Mouse (Mus musculus): ENCODE data around the gene Bcl3.

Gene Bcl3

DNA sequence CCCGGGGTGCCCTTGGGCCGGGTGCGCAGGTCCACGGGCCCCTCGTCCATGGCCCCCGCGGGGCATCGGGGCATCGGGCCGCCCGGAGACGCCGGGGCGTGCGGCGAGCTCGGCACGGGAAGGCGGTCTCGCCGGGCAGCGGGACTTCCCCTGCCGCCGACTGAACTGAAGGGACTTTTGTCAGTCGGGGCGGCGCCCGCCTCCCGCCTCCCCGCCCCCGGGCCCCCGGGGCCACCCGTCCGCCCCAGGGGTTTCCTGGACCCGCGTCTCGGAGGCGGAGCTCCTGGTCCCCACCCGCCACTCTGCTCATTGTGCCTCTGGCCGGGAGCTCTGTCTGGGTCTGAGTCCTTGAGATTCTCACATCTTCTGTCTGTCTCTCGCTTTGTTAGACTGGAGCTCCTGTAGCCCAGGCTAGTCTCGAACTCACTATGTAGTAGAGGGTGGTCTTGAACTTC lies at the start of gene Bcl3:
Gene Bcl3, minus strand, starts transcription at position 167 of the 455 bp plus-strand sequence.
- ATAC-seq (ENCODE audit: insufficient number of reproducible peaks, low FRiP score, low TSS enrichment) = no peak

DNA sequence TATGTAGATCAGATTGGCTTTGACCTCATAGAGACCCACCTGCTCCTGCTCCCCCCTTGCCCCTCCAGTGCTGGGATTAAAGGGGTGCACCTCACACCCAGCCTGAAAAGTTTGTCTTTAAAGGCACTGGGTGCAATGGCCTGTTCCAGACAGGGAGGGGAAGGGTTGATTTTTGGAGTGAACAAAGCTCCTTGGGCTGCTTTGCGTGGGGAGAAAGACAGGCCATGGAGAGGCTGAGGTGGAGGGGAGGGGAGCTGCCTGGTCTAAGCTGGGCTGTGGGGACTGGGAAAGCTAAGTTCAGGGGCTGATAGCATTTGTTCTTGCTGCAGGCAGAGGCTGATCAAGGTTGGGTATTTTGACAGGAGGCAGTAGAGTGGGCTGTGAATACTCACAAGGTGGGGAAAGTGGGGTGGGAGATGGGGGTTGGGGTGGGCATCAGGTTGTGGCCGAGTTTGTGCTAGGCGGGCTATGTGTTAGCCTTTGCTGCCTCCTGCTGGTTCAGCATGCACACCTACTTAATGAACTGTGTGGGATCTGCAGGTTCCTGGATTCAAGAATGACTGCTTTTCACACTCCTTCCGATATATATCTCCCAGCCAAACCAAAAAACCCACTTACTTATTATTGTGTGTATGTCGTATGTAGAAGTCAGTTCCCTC lies 49.5 kb upstream of the Bcl3 start:
- no peak for ATAC-seq (ENCODE audit: insufficient number of reproducible peaks, low FRiP score, low TSS enrichment)

DNA sequence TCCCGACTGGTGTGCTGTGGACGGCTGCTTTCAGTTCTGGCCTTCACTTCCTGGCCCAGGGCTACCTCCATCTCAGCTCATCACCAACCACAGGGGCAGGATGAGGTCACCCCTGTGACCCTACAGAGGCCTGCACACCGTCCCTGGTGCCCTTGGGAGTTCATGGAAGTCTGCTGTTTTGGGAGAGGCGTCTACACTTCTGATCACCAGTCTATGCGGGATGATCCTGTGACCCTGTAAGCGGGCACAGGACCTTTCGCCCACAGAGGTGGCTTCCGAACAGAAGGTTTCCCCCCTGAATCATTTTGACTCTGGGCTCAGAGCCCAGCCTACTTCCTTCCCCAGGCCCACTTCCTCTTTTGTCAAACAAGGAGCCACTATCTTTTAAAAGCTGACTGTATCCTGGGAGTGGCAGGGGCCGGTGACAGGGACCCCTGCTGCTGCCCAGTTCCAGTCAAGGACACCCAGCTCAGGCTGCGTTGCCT lies 48.6 kb upstream of the Bcl3 start:
- no peak for ATAC-seq (ENCODE audit: insufficient number of reproducible peaks, low FRiP score, low TSS enrichment)

DNA sequence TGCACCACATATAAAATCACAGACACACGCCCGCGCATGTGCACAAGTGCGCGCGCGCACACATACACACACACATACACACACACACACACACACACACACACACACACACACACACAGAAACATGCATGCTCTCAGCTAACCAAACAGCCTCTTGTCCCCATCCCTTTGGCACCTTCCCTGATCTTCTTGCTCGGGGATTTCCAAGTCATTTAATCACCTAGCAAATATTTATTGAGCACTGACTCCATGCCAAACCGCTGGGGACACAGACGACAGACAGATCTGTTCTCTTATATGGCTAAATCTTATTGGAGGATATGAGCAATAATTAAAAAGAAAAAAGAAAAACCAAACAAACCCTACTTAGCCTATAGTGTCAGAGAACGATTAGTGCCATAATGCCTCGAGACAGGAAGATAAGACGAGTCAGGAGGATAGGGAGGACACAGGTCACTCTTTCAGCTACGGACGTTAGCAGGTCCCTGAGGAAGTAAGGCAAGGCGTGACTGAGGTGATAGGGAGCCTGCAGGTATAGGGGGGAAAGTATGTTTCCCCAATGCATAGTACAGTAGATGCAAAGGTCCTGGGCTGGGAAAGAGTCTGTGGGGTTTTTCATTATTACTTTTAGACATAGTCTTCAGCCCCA lies 45.3 kb upstream of the Bcl3 start:
- no peak for ATAC-seq (ENCODE audit: insufficient number of reproducible peaks, low FRiP score, low TSS enrichment)

DNA sequence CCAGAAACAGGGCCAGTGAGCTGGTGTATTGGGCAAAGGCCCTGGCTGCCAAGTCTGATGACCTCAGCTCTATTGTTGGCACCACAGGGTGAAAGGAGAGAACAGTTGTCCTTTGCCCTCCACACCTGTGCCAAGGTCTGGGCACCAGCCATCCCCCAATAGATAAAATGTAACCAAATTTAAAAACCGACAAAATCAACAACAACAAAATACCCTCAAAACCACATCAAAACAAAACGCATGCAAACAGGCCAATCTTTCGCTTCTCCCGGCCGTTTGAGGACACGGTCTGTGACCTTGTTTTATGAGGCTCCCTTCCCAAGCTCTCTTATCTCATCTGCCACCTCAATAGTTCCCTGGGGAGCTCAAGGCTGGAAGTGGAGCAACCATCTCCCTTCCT lies 43.9 kb upstream of the Bcl3 start:
- ATAC-seq (ENCODE audit: insufficient number of reproducible peaks, low FRiP score, low TSS enrichment) = no peak

DNA sequence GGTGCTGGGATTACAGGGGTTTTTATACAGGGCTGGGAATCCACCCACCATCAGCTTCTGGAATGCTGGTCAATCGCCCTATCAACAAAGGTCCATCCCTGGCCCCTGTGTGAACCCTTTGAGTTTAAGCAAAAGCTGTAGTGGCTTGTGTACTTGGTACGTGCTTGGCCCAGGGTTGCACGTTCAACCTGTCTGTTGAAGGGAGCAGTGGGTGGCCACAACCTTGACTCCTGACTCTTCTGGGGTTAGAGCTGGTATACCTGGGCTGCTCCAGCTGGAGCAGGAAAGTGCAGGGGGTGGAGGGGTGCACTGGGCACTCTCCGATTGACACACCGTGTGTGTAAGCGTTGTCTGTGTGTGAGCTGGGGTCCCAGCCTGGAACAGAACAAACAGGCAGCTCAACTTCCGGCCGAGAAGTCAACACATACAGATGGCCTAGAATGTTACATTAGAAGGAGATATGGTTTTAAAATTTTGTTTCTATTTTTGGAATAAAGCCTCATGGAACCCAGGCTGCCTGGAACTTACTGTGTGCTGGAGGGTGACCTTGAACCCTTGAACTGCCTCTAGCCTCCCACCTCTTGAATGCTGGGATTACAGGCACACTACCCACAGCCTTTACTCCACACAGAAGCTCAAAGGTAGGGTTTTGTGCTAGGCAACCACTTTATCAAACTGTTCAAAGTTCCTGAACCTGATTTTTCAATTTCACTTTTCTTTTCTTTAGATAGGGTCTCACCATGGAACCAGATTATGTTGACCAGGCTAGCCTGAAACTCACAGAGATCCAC lies 42.9 kb upstream of the Bcl3 start:
- no peak for ATAC-seq (ENCODE audit: insufficient number of reproducible peaks, low FRiP score, low TSS enrichment)

DNA sequence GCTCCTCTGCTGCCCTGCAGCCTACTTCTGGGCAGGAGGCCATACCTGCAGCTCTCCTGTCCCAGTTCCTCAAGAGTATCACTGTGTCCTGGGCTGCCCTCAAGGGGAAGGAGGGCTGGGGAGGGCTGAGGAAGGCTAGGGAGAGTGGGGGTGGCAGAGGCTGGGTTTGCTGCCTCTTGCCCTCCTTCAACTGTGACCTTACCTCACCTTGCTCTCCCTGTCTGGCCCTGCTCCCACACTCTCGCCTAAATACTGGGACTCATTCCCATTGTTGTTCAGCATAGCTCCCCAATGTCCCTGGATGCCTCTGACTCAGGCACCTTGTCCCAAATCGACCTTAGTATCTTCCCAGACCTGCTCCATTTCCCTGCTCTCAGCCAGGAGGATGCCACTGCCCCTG lies 41.7 kb upstream of the Bcl3 start:
- ATAC-seq (ENCODE audit: insufficient number of reproducible peaks, low FRiP score, low TSS enrichment) = peak; percentile 40; the same call in 1 of the 2 replicates

DNA sequence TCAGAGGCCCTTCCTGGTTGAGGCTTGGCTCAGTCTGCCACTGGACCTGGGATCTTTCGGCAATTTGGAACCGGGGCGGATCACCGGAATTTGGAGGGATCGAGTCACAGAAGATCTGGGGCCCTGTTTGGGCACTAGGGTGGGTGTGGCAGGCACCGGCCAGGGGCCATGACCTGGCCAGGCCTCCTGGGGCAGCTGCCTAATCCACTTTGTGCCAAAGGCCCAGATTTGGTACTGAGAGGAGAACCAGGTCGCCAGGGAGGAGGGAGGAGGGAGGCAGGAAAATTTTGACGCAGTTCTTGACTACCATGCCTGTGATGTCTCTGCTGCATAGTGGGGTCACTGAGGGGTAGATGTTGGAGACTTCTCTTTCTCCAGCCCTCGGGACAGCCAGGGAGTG lies 38.6 kb upstream of the Bcl3 start, which contains the start of gene Ceacam16:
Gene Ceacam16, minus strand, starts transcription at position 101 of the 400 bp plus-strand sequence.
- no peak for ATAC-seq (ENCODE audit: insufficient number of reproducible peaks, low FRiP score, low TSS enrichment)

DNA sequence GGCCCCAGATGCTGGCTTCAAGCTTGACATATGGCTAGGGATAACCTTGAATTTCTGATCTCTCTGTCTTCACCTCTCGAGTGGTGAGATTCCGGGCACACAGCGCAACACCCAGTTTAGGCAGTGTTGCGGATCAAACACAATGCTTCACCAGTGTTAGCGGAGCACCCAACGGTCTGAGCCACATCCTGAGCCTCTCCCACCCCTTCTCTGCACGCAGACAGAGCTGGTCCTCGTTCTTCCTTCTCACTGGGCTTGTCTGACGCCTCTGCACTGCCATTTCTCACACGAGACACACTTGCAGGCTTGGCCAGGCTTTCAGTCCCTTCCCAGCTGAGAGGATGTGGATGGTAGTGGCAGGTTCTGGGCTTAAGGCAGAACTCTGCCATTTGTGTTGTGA lies 37.2 kb upstream of the Bcl3 start:
- ATAC-seq (ENCODE audit: insufficient number of reproducible peaks, low FRiP score, low TSS enrichment) = no peak

DNA sequence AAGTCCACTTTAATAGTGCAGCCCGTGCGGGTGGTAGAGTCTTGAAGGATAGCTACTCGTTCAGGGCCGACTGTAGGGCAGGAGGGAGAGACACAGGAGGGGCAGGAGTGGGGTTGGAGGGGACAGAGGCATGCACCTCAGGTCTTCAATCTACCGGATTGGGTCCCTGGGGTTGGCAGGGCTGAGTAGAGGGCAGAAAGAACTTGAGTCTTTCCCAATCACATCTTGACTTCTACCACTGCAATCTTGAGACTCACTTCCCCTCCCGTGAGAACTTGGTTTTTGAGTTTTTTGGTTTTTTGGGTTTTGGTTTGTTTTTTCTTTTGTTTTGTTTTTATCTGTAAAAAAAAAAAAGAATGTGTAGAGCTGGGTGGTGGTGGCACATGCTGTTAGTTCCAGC lies 33.7 kb upstream of the Bcl3 start:
- no peak for ATAC-seq (ENCODE audit: insufficient number of reproducible peaks, low FRiP score, low TSS enrichment)

DNA sequence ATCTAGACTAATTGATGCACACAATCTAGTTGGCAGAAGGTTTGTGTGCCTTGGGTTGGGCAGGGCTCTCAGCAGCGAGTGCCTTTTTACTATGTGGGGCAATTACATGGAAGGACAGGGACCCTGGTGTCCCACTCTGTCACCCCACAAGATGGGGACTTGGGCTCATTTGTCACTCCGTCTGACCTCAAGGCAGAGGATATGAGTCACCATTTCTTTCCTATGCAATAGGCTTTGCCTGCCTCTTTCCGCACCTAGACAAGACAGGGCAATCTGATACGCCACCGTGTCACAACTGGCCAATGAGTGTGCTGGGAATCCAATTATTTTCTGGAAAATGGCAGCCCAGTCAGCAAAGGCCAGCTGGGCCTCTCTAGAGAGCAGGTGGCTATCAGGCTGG lies 33.1 kb upstream of the Bcl3 start:
- ATAC-seq (ENCODE audit: insufficient number of reproducible peaks, low FRiP score, low TSS enrichment) = no peak

DNA sequence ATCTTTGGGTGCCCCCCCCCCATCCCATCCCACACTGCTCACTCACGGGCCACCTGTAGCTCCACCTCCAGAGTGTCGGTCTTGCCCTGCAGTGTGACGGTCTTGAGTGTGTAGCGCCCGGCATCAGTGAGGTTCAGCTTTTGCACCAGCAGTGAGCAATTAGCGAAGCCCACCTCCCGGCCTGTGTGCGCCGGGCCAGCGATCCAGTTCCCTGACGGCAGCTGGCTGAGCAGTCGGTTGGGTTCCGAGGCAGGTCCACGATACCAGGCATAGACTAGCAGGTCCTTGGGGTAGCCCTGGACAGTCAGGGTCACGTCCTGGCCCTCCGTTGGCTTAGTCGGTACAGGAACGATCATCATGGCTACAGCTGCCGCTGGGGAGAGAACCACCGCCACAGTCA lies 31.0 kb upstream of the Bcl3 start:
- ATAC-seq (ENCODE audit: insufficient number of reproducible peaks, low FRiP score, low TSS enrichment) = no peak

DNA sequence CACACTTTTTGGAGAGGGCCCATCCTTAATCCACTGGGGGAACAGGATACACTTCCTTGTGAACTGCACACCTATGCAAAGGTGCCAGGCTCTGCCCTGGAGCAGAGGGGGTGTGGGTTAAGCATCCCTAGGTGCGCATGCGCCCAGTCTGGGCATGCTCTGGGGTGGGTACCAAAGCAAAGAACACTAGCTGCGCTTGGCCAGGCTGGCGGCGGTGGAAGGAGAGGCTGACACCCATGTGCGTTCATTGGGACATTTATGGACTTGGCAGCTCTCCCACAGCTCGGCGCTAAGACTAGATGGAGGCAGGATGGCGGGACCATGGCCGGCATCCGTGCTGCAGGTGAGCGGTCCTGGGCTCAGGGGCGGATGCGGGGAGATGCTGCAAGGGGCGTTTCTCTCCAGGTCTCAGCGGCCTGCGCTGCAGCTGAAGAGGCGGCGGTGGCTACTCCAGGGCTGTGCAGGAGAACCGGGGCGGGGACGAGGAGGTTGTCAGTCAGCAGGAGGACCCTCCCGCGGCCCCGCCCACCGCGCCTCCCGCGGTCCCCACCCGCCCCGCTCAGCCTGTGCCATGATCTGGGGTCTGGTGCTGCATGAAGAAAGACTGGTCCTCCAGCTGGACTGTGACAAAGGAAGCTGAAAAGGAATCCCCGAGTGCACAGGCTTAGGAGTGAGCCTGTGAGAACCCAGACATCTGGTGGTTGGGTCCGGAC lies 29.4 kb upstream of the Bcl3 start, which contains the start of gene Gm19345:
Gene Gm19345, plus strand, starts transcription at position 146 of the 713 bp plus-strand sequence.
- no peak for ATAC-seq (ENCODE audit: insufficient number of reproducible peaks, low FRiP score, low TSS enrichment)

DNA sequence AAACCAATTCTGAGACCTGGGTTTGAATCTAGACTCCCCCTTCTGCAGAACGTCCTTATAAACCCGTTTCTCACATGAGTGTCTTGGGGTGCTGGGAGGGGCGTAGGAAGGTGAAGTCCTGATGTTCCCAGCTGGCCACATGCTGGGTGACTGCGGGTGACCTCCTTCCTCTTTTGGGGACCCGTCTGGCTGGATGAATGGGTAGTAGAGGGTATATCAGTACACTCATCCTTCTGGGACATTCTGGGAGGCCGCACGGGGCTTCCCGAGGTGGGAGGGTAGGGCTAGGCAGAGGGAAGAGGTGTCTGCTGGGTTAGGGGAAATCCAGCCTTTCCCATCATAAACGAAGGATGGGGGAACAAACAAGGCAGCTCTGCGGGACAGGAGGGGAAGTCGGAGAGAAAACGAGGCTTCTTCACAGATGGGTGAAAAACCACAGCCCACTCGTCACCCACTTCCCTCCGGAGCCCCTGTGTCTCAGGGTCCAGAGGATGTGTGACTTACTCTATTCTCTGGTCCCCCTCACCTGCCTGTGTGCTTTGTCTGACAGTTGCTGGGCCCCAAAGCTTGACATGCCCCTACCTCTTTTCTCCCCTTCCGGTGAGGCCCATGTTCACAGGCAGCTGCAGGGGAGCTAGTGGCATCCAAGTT lies 22.1 kb upstream of the Bcl3 start:
- no peak for ATAC-seq (ENCODE audit: insufficient number of reproducible peaks, low FRiP score, low TSS enrichment)

DNA sequence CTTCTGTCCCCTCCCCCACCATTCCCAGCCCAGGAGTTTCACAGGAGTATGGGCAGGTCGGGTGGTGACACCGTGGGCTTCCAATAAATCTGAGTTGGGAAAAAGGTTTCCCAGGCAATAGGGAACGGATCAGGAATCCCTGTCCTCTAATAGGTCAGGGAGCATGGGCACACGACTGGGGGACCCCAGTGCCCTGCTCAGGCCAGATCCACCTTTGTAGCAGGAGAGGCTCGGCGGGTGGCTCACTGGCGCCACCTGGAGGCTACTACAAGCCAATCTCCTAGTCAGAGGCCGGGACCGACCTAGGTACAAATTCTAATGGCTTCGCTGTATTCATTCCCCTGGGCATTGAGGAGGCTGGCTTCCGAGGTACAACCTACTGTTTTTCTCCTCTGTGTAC lies 21.0 kb upstream of the Bcl3 start:
- 0 out of 2 replicates have a peak, but pooled peaks have one; percentile 10 for ATAC-seq (ENCODE audit: insufficient number of reproducible peaks, low FRiP score, low TSS enrichment)

DNA sequence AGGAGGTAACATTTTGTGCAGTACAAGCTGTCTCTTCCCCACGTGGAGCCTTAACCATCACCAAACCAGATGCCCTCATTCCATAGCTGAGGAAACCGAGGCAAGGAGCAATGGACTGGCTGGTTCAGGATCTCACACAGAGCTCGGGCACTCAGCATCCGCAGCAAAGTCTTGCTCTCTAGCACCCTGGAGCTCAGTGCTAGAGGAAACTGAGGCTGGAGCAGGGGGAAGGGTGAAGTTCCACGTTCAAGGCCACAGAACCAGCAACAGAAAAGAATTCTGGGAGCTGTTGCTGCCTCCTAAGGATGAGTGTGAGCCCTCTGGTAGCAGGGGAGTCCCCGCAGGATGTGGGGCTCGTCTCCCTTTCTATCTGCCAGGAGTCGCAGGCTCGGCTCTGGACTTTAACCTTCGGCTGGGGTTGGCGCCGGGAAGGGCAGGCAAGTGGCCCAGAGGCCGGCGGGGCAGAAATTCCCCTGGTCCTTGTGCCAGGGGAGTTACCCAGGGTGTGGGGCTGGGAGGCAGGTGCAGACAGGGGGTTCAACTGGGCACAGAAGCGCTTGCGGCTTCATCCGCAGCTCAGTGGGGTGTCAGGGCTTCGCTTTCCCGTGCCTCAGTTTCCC lies 20.4 kb upstream of the Bcl3 start:
- ATAC-seq (ENCODE audit: insufficient number of reproducible peaks, low FRiP score, low TSS enrichment) = no peak

DNA sequence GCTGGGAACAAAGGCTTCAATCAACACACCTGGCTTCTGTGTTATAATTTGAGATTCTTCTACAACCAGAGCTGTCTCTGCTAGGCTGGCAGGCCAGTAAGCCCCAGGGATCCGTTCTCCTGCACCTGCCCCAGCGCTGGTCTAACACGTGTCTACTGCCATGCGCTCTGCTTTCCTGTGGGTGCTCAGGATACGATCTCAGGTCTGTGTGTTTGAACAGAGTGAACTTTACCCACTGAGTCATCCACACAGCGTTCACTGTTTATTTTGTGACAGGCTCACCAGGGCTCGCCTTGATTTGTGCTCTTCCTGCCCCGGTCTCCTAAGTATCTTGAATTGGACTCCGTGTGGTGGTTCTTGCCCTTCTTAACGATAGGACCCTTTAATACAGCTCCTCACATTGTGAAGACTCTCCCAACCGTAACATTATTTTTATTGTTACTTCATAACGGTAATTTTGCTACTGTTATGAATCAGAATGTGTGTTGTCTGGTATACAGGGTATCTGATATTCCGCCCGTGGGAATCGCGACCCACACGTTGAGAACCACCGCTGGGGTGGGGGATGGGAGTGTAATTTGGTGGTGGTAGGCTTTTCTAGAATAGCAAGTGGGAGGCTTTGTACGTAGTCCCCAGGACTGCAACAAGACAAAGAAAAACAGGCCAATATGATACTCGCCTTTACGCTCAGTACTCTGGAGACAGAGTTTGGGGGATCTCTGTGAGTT lies 19.3 kb upstream of the Bcl3 start:
- ATAC-seq (ENCODE audit: insufficient number of reproducible peaks, low FRiP score, low TSS enrichment) = no peak

DNA sequence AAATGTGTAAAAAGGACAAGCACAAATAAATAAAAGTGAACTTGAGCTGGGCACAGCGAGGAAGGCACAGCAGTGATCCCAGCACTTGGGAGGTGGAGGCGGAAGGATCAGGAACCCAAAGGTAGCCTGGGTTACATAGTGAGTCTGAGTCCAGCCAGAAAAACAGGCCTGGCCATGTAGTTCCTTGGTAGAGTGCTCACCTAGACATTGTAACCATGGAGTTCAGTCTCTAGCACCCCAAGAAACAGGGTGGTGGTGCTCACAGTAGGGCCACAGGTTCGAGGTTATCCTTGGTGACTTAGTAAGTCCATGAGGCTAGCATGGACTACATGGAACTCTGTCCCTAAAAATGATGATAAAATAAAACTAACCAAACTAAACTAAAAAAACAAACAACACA lies 18.4 kb upstream of the Bcl3 start:
- ATAC-seq (ENCODE audit: insufficient number of reproducible peaks, low FRiP score, low TSS enrichment) = no peak

DNA sequence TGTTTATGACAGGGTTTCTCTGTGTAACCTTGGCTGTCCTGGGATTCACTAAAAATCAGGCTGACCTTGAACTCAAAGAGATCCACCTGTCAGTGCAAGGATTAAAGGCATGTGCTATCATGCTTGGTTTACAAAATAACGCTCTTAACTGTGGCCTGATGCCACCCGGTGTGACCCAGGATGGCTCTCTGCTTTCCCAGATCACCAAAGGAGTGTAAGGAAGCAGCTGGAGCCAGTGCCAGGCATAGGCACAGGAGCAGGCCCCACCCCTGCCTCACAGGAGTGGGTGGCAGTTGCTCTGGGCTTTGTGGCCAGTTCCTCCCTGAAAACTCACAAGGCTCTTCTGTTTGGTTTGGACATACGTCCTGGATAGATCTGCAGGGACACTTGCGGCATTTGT lies 17.8 kb upstream of the Bcl3 start:
- ATAC-seq (ENCODE audit: insufficient number of reproducible peaks, low FRiP score, low TSS enrichment) = no peak
